Comparison of ENCODE assay signal across 27 mouse cellular contexts in the genomic region with DNA sequence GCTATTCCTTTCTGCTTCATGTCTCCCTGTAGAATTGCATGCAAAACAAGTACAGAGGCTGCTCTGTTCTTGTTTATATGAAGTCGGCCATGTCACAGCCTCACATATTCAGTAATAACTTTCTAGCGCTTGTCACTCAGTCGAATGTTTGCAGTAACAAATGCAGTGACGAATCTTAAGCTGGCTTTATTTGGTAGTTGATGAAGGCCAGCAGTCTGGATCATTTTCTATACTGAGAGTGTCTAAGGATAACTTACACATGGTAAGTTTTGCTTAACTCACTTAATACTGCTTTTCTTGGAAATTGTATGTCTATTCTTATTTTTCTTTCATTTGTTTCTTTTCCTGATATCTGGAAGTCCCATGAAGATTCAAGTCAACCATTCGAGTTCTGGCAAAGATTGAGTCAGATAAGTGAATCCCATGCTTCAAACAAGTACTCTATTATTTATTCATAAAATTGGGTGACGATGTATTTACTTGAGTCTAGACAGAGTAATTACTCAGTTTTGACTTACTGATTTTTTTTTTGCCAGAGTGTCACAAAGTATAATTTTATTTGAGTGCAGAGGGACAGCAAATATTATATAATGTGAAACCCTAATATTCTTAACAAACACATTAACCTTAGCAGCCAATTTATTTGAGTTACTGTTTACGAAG.
DNase-seq lines count a peak whose midpoint lies in the region; ATAC-seq and TF ChIP-seq lines count a peak whose summit lies in the region.
"Had no signal": no experiment of that assay in that cellular context is flagged by ENCODE, and none has a peak within 500 bp of the region (broad histone marks: within the 10 kb centered on the region; RNA-seq: fewer than 3 reads in every experiment).

No protein-coding gene starts in this region.

- no peak overlapping the region for H3K9ac ChIP-seq in lung, embryonic 15.5 days
- no peak overlapping the region for H3K9ac ChIP-seq in lung, postnatal 0 days (replicated peaks; ENCODE audit: low read depth)
- H3K9ac ChIP-seq: embryonic facial prominence, embryonic 13.5 days; embryonic facial prominence, embryonic 15.5 days; forebrain, embryonic 12.5 days had no signal

- no peak overlapping the region for H3K4me2 ChIP-seq in lung, embryonic 15.5 days
- H3K4me2 ChIP-seq in lung, postnatal 0 days (replicated peaks; ENCODE audit: low read depth, low read length) = 0 out of 2 replicates have a peak overlapping the region, but pooled peaks have one; percentile 2
- H3K4me2 ChIP-seq: embryonic facial prominence, embryonic 13.5 days; embryonic facial prominence, embryonic 15.5 days; forebrain, embryonic 12.5 days had no signal

- ATAC-seq in frontal cortex, adult (ENCODE audit: low TSS enrichment) = 0 out of 2 replicates have a peak, but pooled peaks have one; percentile 31
- ATAC-seq in lung, embryonic 15.5 days (ENCODE audit: borderline replicate concordance, extremely low read depth, low FRiP score, low TSS enrichment) = peak; percentile 92
- peak; percentile 47; the same call in 1 of the 2 replicates for ATAC-seq in lung, postnatal 0 days
- ATAC-seq: CD4-positive, CD25-positive, alpha-beta regulatory T cell, adult 4 months; forebrain, embryonic 14.5 days had no signal

- TF ChIP-seq CTCF in lung, postnatal 0 days (IDR thresholded peaks at IDR 0.05) = no peak

- H3K36me3 ChIP-seq in lung, embryonic 15.5 days = no peaks in the 10 kb centered on the region
- no peaks in the 10 kb centered on the region for H3K36me3 ChIP-seq in lung, postnatal 0 days (ENCODE audit: insufficient read depth, low read length)
- H3K36me3 ChIP-seq: embryonic facial prominence, embryonic 13.5 days; embryonic facial prominence, embryonic 15.5 days; forebrain, embryonic 10.5 days; forebrain, embryonic 12.5 days; G1E had no signal

- no peak overlapping the region for H3K4me3 ChIP-seq in lung, embryonic 15.5 days
- no peak overlapping the region for H3K4me3 ChIP-seq in lung, postnatal 0 days (ENCODE audit: low read depth, low read length)
- H3K4me3 ChIP-seq: embryonic facial prominence, embryonic 13.5 days; embryonic facial prominence, embryonic 15.5 days; erythroblast, embryonic 14.5 days; forebrain, embryonic 10.5 days; forebrain, embryonic 12.5 days had no signal

- 44% methylated on average over 7 of the region's 7 CpGs for WGBS in lung, embryonic 15.5 days
- 42% methylated on average over 7 of the region's 7 CpGs for WGBS in lung, postnatal 0 days

- no peaks in the 10 kb centered on the region for H3K9me3 ChIP-seq in lung, embryonic 15.5 days
- no peaks in the 10 kb centered on the region for H3K9me3 ChIP-seq in lung, postnatal 0 days (ENCODE audit: low read length)
- H3K9me3 ChIP-seq: embryonic facial prominence, embryonic 13.5 days; embryonic facial prominence, embryonic 15.5 days; forebrain, embryonic 10.5 days; forebrain, embryonic 12.5 days; G1E had no signal

- TF ChIP-seq EP300 in lung, postnatal 0 days (IDR thresholded peaks at IDR 0.05) = no peak

- H3K27me3 ChIP-seq in lung, embryonic 15.5 days = no peaks in the 10 kb centered on the region
- no peaks in the 10 kb centered on the region for H3K27me3 ChIP-seq in lung, postnatal 0 days (replicated peaks; ENCODE audit: insufficient read depth, low read length)
- H3K27me3 ChIP-seq: CH12.LX; embryonic facial prominence, embryonic 13.5 days; embryonic facial prominence, embryonic 15.5 days; forebrain, embryonic 12.5 days had no signal

- 0 out of 2 replicates have a peak overlapping the region, but pooled peaks have one; percentile 15 for H3K27ac ChIP-seq in lung, embryonic 15.5 days
- no peak overlapping the region for H3K27ac ChIP-seq in lung, postnatal 0 days (ENCODE audit: low read length)
- H3K27ac ChIP-seq: embryonic facial prominence, embryonic 13.5 days; embryonic facial prominence, embryonic 15.5 days; forebrain, embryonic 10.5 days; forebrain, embryonic 12.5 days had no signal

- no peaks in the 10 kb centered on the region for H3K4me1 ChIP-seq in lung, embryonic 15.5 days
- H3K4me1 ChIP-seq in lung, postnatal 0 days (ENCODE audit: insufficient read depth, low read depth, low read length) = no peaks in the 10 kb centered on the region
- H3K4me1 ChIP-seq: embryonic facial prominence, embryonic 13.5 days; embryonic facial prominence, embryonic 15.5 days; forebrain, embryonic 10.5 days; forebrain, embryonic 12.5 days had no signal

- DNase-seq in frontal cortex, postnatal 25 days (ENCODE audit: low spot score in 2 of 2) = no peak
- DNase-seq in lung, postnatal 4 days = no peak
- peak; percentile 44 for DNase-seq in lung, postnatal 0 days (ENCODE audit: low spot score)
- DNase-seq in lung, postnatal 25 days (ENCODE audit: low spot score) = no peak
- DNase-seq in Muller cell, postnatal 12 days (ENCODE audit: inconsistent ontology term) = peak; percentile 4
- DNase-seq: adrenal gland, adult 2 months; adrenal gland, postnatal 10 days; adrenal gland, postnatal 25 days; B cell, adult 2 months; cerebellum, adult 11 months; cerebellum, adult 18-20 months; cerebellum, adult 8-10 months; cerebellum, adult 9-11 months; cerebellum, postnatal 14 days; cerebellum, postnatal 36 days; embryo, embryonic 11 days had no signal

Comparison
In these comparisons a context has a peak if more than half of its experiments do, and no peak if none do; other contexts are left out.
1. DNase-seq: peak in lung, postnatal 0 days (single experiment) and Muller cell, postnatal 12 days (single experiment); none in frontal cortex, postnatal 25 days (0 of 2), lung, postnatal 4 days (0 of 2) and lung, postnatal 25 days (single experiment).
2. ATAC-seq: peak in every context shown above with its lines; median percentile 92 in lung, embryonic 15.5 days; 47 in lung, postnatal 0 days; 31 in frontal cortex, adult.